Mouse (Mus musculus) layer of hippocampus, adult 11-12 months (tissue): ENCODE results near the gene Cpm.

Source experiments
- DNase-seq: peaks from one replicate; pipeline ENCODE4 v3.0.0; 2022; ENCODE audit warnings: low spot score

Gene Cpm

GRCm38 (mm10) chr10:117620934-117621501 is 8.3 kb upstream of the Cpm start:
- no peak for DNase-seq

DNA sequence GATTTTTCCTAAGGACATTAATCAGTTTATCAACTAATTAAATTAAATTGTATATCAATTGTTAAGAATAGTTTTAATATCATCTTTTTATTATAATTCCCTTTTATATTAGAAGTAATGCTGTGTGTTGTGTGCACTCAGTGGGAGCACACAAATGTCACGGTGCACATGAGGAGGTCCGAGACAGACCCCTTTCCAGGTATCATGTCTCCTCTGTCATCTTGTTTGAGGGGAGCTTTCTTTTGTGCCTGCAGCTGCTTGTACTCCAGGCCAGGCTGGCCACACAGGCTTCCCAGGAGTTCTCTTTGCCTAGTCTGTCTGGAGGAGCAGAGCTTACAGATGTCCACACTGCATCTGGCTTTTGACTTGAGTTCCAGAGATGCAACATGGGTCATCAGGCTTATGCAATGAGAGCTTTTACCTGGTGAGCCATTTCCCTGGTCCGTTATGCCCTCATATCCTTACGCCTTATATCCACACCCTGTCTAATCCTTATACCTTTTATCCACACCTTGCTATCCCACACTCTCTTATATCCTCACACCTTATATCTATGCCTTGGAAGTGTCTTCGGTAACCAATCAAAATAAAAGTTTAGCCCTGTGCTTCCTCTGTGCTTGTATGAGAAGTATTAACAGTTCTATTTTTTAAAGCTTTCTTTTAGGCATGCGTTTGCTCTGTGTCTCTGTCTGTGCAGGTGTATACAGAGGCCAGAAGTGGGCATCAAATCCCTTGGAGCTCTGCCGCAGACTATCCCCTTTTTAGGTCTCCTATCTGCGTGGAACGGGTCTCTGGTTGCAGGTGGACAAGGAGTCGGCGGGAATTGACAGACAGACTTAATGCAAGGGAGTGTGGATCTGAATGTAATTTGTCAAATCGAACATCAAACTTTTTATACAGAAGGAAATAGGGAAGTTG is 7.4 kb upstream of the Cpm start:
- no peak for DNase-seq

GRCm38 (mm10) chr10:117623358-117623757 is 5.9 kb upstream of the Cpm start:
- DNase-seq: no peak

GRCm38 (mm10) chr10:117624222-117624621 is 5.1 kb upstream of the Cpm start:
- no peak for DNase-seq

DNA sequence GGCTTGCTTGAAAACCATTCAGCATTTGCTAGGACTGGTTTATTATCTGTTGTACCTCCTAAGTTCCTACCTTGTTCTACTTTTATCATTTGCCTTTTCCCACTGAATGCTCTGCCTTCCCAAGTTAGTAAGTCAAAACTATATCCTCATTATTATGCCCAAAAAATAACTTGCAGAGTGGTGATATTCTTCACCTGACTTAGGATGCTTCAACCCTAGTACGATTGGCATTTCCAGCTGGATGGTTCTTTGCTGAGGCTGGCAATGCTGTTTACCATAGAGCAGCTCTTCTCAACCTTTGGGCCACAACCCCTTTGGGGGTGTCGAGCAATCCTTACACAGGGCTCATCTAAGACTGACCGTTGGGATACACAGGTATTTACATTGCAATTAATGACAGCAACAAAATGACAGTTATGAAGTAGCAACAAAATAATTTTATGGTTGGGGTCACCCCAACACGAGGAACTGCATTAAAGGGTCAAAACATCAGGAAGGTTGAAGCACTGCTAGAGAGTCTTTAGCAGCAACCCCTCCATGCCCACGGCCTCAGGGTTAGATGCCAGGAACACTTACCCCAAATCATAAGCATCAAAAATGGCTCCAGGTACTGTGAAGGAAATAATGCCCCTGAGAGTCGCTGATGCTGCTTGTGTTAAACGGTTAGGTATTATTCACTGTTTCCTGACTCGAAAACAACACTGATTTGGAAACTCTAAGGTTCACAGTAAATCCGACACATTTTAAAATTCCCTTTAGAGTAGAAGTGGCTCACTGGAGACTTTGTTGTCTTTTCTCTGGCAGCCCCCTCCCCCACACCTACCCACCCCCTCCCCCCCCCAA is 4.4 kb upstream of the Cpm start:
- DNase-seq: no peak

DNA sequence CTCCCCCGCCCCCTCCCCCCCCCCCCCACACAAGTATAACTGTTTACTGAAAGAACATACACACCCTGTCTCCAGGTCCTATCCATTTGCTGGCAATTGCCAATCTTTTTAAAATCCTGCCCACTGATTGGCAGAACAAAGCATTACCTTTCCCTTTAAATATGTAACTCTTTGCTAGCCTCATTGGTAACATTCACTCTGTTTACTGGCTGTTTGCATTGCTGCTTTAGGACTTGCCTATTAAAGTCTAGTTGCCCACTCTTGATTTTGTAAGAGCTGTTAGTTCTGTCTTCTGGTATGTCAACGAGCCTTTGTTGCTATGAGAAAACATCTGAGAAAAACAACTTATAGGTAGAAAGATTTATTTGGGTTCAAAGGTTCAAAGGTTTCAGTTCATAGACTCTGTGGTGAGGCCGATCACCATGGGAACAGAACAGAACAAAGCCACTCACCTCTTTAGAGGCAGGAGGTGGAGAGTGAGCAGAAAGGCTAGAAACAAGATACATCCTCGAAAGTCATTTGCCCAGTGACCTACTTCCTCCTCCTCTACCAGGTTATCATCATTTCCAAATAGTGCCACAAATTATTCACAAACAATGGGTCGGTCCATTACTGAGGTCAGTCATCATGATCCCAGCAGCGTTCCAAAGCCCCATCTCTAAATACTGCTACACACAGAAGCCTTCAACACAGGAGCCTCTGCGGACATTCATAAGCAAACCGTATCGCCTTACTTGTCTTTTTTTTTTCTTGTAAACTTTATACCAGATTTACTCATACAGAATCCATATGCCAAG is 3.6 kb upstream of the Cpm start:
- no peak for DNase-seq

DNA sequence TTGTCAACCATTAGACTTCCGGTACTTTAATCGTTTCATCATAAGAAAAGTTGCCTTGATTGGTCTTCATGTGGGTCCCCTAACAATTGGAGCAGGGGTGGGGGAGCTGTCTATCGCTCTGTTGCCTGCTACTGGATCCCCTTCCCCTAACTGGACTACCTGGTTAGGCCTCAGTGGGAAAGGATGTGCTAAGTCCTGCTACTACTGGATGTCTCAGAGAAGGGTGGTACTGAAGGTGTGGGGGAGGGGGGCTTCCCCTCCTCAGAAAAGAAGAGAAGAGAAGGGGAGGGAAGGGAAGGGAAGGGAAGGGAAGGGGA is 3.0 kb upstream of the Cpm start:
- no peak for DNase-seq

GRCm38 (mm10) chr10:117626840-117627615 is 2.3 kb upstream of the Cpm start:
- DNase-seq: no peak

GRCm38 (mm10) chr10:117627616-117627930 is 1.7 kb upstream of the Cpm start:
- no peak for DNase-seq

DNA sequence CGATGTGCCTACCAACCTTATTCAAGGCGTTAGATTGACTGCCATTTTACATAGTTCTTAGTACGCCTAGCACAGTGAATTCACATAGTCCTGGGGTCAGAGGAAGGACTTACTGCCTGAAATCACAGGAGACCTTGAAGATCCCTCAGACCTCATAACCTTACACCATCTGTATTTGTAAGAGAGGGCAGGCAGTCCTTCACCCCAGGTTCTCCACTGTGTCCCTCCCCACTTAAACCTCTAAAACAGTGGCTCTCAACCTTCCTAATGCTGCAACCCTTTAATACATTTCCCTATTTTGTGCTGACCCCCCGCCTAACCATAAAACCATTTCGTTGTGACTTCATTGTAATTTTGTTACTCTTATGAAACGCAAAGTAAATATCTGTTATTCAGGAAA is 1.4 kb upstream of the Cpm start:
- DNase-seq: no peak

GRCm38 (mm10) chr10:117628363-117629168 is 734 bp upstream of the Cpm start:
- no peak for DNase-seq

DNA sequence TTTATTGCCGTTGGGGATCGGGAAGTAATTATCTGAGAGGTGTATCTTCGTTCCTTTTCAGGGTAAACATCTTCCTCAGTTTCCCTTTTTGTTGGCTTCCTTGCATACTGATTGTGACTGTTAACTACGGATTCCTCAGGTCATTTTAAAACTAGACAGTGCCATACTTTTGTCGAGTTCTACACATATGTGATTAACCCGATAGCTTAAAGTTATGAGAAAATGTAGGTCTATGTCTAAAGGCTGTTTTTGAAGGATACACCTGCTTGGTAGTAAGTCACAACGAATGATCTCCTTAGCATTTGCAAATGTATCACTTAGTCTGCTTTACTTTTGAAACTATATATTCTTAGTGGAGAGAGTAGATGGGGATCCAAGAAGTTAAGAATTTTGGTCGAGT is 876 bp downstream of the Cpm start:
- no peak for DNase-seq

DNA sequence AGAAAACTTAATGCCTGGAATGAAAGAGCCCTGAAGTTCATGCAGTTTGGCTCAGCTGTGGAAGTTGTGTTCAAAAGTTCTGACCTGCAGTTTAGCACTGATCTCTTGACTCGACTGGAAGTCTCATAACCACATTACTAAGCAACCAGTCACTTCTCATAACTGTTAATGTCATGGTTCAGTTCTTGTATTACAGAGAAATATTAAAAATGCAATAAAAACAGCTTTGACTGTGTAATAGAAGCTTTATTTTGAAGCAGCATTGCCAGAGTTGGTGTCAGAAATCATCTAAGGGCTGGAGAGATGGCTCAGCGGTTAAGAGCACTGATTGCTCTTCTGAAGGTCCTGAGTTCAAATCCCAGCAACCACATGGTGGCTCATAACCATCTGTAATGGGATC is 1.5 kb downstream of the Cpm start:
- DNase-seq: no peak

GRCm38 (mm10) chr10:117631562-117632259 is 2.4 kb downstream of the Cpm start:
- no peak for DNase-seq

- no peak for DNase-seq
Observed at GRCm38 (mm10) chr10:117632394-117632793, 3.1 kb downstream of the Cpm start.

DNA sequence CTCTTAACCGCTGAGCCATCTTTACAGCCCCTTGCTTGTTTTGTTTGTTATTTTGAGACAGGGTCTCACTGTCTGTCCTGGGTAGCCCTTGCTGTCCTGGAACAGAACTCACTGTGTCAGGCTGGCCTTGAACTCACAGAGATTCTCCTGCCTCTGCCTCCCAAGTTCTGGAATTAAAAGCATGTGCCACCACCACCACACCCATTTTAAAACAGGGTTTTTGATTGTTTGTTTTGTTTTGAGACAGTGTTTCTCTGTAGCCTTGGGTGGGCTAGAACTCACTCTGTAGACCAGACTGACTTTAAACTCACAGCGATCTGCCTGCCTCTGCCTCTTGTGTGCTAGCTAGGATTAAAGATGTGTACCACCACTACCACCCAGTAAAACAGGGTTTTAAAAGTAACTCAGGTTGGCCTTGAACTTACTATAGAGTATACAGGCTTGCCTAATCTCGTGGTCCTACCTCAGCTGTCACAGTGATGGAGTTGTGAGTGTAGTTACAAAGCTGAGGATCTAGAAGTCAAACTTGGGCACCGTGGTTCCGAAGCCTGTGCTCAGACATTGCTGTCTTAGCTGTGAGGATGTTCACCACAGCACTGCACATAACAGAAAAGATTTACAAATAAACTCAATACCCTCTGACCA is 4.4 kb downstream of the Cpm start:
- no peak for DNase-seq

GRCm38 (mm10) chr10:117634323-117635030 is 5.2 kb downstream of the Cpm start:
- no peak for DNase-seq

- no peak for DNase-seq
Observed at GRCm38 (mm10) chr10:117635078-117635771, 5.9 kb downstream of the Cpm start.
